Mouse (Mus musculus) G1E (cell line): ENCODE measurements around the gene Acmsd.

Experiments used
- CTCF ChIP-seq: IDR thresholded peaks from 2 replicates; pipeline ENCODE4 v1.5.1; 2012; ENCODE audit warnings: low read depth, low read length, inconsistent platforms, mixed read lengths
- GATA1 ChIP-seq: IDR thresholded peaks from 2 replicates; pipeline ENCODE4 v1.6.1; 2012; ENCODE audit warnings: borderline replicate concordance, low read length, inconsistent platforms, mixed read lengths
- POLR2AphosphoS5 ChIP-seq: IDR thresholded peaks from 2 replicates; pipeline ENCODE4 v1.6.1; 2012; ENCODE audit warnings: low read depth, low read length, inconsistent platforms; ENCODE audit not compliant: insufficient replicate concordance

GRCm38 (mm10) chr1:127773803-127774500, 44.7 kb downstream of the Acmsd start, which contains the start of gene Ccnt2:
- TF ChIP-seq CTCF: no peak
- TF ChIP-seq GATA1: no peak
- no peak for TF ChIP-seq POLR2AphosphoS5
